Mouse (Mus musculus) embryonic fibroblast, embryonic 13.5 days (primary cell): ENCODE data around the gene Arl3.

Experiments used
- CTCF ChIP-seq: IDR thresholded peaks from 2 replicates; pipeline ENCODE4 v1.5.1; 2011; ENCODE audit warnings: mild to moderate bottlenecking, control low read depth, low read length, moderate library complexity, borderline replicate concordance; ENCODE audit not compliant: insufficient read depth
- POLR2A ChIP-seq: IDR thresholded peaks from 2 replicates; pipeline ENCODE4 v1.6.1; 2011; ENCODE audit warnings: low read depth, mild to moderate bottlenecking, control low read depth, low read length, moderate library complexity

GRCm38 (mm10) chr19:46562581-46563515, 10.2 kb downstream of the Arl3 start:
- TF ChIP-seq CTCF (no peak), POLR2A (no peak)
